Mouse (Mus musculus) kidney, adult 2 months (tissue): ENCODE results near the gene Cd36.

ENCODE experiments used
- CTCF ChIP-seq: fragments of 200-500 bp; conservative IDR thresholded peaks from 2 replicates; pipeline ENCODE4 v1.5.1; 2011; ENCODE audit warnings: low read depth, mild to moderate bottlenecking, control low read depth, low read length, moderate library complexity, mixed read lengths; ENCODE audit not compliant: insufficient read depth, insufficient read length
- POLR2A ChIP-seq: fragments of 200-500 bp; IDR thresholded peaks from one replicate; pipeline ENCODE4 v1.6.1; 2011; ENCODE audit warnings: low read depth, low read length, control low read depth

DNA sequence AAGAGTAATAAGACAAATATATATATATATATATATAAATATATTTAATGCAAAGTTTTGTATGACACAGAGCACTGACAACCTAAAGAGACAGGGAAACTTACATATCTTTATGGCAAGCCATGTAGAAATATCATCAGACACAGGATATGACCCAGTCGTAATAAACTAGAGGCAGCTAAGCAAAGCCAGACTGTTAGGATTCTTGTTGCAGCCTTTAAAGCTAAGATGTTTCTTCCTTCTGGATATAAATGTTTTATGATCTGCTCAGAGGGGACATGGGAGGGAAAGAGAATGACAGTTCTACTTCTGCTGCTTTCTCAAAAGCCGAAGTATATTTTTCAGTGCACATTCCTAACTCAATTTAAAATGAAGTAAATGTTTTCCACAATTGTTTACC, 14.3 kb downstream of the Cd36 start:
- TF ChIP-seq CTCF (no peak), POLR2A (no peak)
